18 mouse cellular contexts compared by ENCODE assay signal in the genomic region with DNA sequence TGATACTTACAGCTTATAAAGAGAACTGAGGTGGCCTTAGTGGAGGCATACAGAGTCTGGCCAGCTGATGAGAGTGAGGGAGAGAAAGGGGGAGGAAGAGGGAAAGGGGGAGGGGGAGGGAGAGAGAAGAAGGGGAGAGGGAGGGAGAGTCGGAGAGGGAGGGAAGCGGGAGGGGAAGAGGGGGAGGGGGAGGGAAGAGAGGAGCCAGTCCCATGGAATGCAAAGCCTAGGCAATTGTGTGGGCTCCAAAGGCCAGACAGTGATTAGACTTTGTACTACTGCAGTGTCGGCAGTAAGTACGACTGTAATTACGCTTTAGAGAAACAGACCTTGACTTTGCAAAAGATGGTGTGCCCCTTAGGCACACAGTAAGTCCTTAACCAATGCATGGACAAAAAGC. TPM values are rescaled to one million over a fixed set of nuclear protein-coding genes. Genes with fewer than 3 reads are reported as not detected.
DNase-seq lines count a peak whose midpoint lies in the region; ATAC-seq and TF ChIP-seq lines count a peak whose summit lies in the region.
"Had no signal": no experiment of that assay in that cellular context is flagged by ENCODE, and none has a peak within 500 bp of the region (broad histone marks: within the 10 kb centered on the region; RNA-seq: fewer than 3 reads in every experiment).

No protein-coding gene starts in this region.

- DNase-seq in layer of hippocampus, adult 2 months (ENCODE audit: low spot score in 2 of 2) = no peak
- DNase-seq in layer of hippocampus, postnatal 36 days = no peak
- DNase-seq in left cerebral cortex, postnatal 14 days (ENCODE audit: low spot score in 2 of 2) = no peak
- no peak for DNase-seq in spleen, postnatal 10 days (ENCODE audit: low spot score in 2 of 2)
- DNase-seq in urinary bladder, postnatal 10 days (ENCODE audit: low spot score) = no peak
- DNase-seq: cerebellum, postnatal 14 days; thymus, postnatal 36 days had no signal

- no peak for ATAC-seq in hindbrain, embryonic 15.5 days (ENCODE audit: low FRiP score, low read depth)
- ATAC-seq in kidney, embryonic 15.5 days (replicated peaks; ENCODE audit: low FRiP score) = no peak
- no peak for ATAC-seq in midbrain, embryonic 16.5 days
- ATAC-seq: activated CD4-positive, CD25-positive, alpha-beta regulatory T cell, adult 4 months; lung, postnatal 0 days had no signal

- peak overlapping the region; percentile 68; the same call in 1 of the 2 replicates for H3K27ac ChIP-seq in layer of hippocampus, adult 2 months
- H3K27ac ChIP-seq in hindbrain, embryonic 15.5 days (replicated peaks) = no peak overlapping the region
- H3K27ac ChIP-seq in kidney, embryonic 15.5 days = peak overlapping the region; percentile 13; the same call in 1 of the 2 replicates
- no peak overlapping the region for H3K27ac ChIP-seq in midbrain, embryonic 16.5 days (ENCODE audit: low read length)
- H3K27ac ChIP-seq: embryonic facial prominence, embryonic 12.5 days; limb, embryonic 10.5 days had no signal

- no peak overlapping the region for H3K9ac ChIP-seq in hindbrain, embryonic 15.5 days
- H3K9ac ChIP-seq in kidney, embryonic 15.5 days = no peak overlapping the region
- H3K9ac ChIP-seq in midbrain, embryonic 16.5 days (ENCODE audit: low read depth, low read length) = no peak overlapping the region
- H3K9ac ChIP-seq: embryonic facial prominence, embryonic 12.5 days; stomach, embryonic 15.5 days had no signal

- TF ChIP-seq CTCF in layer of hippocampus, adult 2 months (conservative IDR thresholded peaks at IDR 0.05) = no peak

- H3K4me1 ChIP-seq in hindbrain, embryonic 15.5 days (replicated peaks) = peaks cover 68% of the 10 kb centered on the region
- peaks cover 68% of the 10 kb centered on the region for H3K4me1 ChIP-seq in kidney, embryonic 15.5 days
- peaks cover 62% of the 10 kb centered on the region for H3K4me1 ChIP-seq in midbrain, embryonic 16.5 days (ENCODE audit: control insufficient read depth, insufficient read depth, low read length)

- 0 out of 2 replicates have a peak overlapping the region, but pooled peaks have one; percentile 6 for H3K4me3 ChIP-seq in layer of hippocampus, adult 2 months
- H3K4me3 ChIP-seq in hindbrain, embryonic 15.5 days = no peak overlapping the region
- no peak overlapping the region for H3K4me3 ChIP-seq in kidney, embryonic 15.5 days (replicated peaks)
- no peak overlapping the region for H3K4me3 ChIP-seq in midbrain, embryonic 16.5 days (ENCODE audit: low read depth, low read length)
- H3K4me3 ChIP-seq: embryonic facial prominence, embryonic 12.5 days; limb, embryonic 10.5 days; stomach, embryonic 15.5 days had no signal

- WGBS in hindbrain, embryonic 15.5 days = 37% methylated on average over 5 of the region's 5 CpGs
- 54% methylated on average over 5 of the region's 5 CpGs for WGBS in kidney, embryonic 15.5 days
- 55% methylated on average over 5 of the region's 5 CpGs for WGBS in midbrain, embryonic 16.5 days

- no peaks in the 10 kb centered on the region for H3K27me3 ChIP-seq in hindbrain, embryonic 15.5 days
- H3K27me3 ChIP-seq in kidney, embryonic 15.5 days = no peaks in the 10 kb centered on the region
- no peaks in the 10 kb centered on the region for H3K27me3 ChIP-seq in midbrain, embryonic 16.5 days (ENCODE audit: control insufficient read depth, insufficient read depth, low read depth, low read length)
- H3K27me3 ChIP-seq: embryonic facial prominence, embryonic 12.5 days; stomach, embryonic 15.5 days had no signal

- intact Hi-C loops in left cerebral cortex, postnatal 14 days (cut with DNase I) = loop anchor here (5.0 kb wide), 1 partner anchor 41 kb away; no protein-coding TSS in a partner anchor

- no peaks in the 10 kb centered on the region for H3K9me3 ChIP-seq in hindbrain, embryonic 15.5 days
- no peaks in the 10 kb centered on the region for H3K9me3 ChIP-seq in kidney, embryonic 15.5 days (replicated peaks)
- no peaks in the 10 kb centered on the region for H3K9me3 ChIP-seq in midbrain, embryonic 16.5 days (replicated peaks; ENCODE audit: control insufficient read depth, low read length, poor library complexity, severe bottlenecking)
- H3K9me3 ChIP-seq: embryonic facial prominence, embryonic 12.5 days; limb, embryonic 10.5 days; stomach, embryonic 15.5 days had no signal

- H3K36me3 ChIP-seq in hindbrain, embryonic 15.5 days = no peaks in the 10 kb centered on the region
- H3K36me3 ChIP-seq in kidney, embryonic 15.5 days = no peaks in the 10 kb centered on the region
- peaks cover 3% of the 10 kb centered on the region; the same call in 1 of the 2 replicates for H3K36me3 ChIP-seq in midbrain, embryonic 16.5 days (ENCODE audit: control insufficient read depth, insufficient read depth, low read length)
- H3K36me3 ChIP-seq: stomach, embryonic 15.5 days had no signal

- 0 out of 2 replicates have a peak overlapping the region, but pooled peaks have one; percentile 93 for H3K4me2 ChIP-seq in hindbrain, embryonic 15.5 days
- no peak overlapping the region for H3K4me2 ChIP-seq in kidney, embryonic 15.5 days
- peak overlapping the region; percentile 22; the same call in 1 of the 2 replicates for H3K4me2 ChIP-seq in midbrain, embryonic 16.5 days (ENCODE audit: low read length)
- H3K4me2 ChIP-seq: embryonic facial prominence, embryonic 12.5 days; stomach, embryonic 15.5 days had no signal

RNA-seq across cellular contexts. Expression of a gene that starts 3.9 kb away (rescaled TPM):
- 10 to 100 TPM; 90.0 to 99.3 TPM for total RNA-seq in layer of hippocampus, adult 2 months (2021)
- total RNA-seq in layer of hippocampus, postnatal 36 days (2021) = 100 to 1,000 TPM in 1 of 2 experiments, 10 to 100 TPM in 1; 96.7 to 105 TPM
- 13.8 and 14.9 TPM in 2 replicates for polyA plus RNA-seq in hindbrain, embryonic 15.5 days (2015; fragmentation: Nextera tagmentation; extraction: Ambion mirVana)
- polyA plus RNA-seq in kidney, embryonic 15.5 days (2015; fragmentation: Nextera tagmentation; extraction: Ambion mirVana) = 3.9 and 4.2 TPM in 2 replicates
- 16.7 and 17.1 TPM in 2 replicates for polyA plus RNA-seq in midbrain, embryonic 16.5 days (2015; fragmentation: Nextera tagmentation; extraction: Ambion mirVana)
- 100 to 1,000 TPM; 113 to 116 TPM for total RNA-seq in left cerebral cortex, postnatal 14 days (2021)

RNA-seq across cellular contexts. Expression of a gene that starts 11.7 kb away (rescaled TPM):
- total RNA-seq in layer of hippocampus, adult 2 months (2021) = 1 to 10 TPM; 5.4 to 6.8 TPM
- total RNA-seq in layer of hippocampus, postnatal 36 days (2021) = 1 to 10 TPM; 5.1 to 5.2 TPM
- polyA plus RNA-seq in hindbrain, embryonic 15.5 days (2015; fragmentation: Nextera tagmentation; extraction: Ambion mirVana) = 0.47 and 0.88 TPM in 2 replicates
- 0.32 TPM in 2 replicates for polyA plus RNA-seq in kidney, embryonic 15.5 days (2015; fragmentation: Nextera tagmentation; extraction: Ambion mirVana)
- 0.46 and 0.92 TPM in 2 replicates for polyA plus RNA-seq in midbrain, embryonic 16.5 days (2015; fragmentation: Nextera tagmentation; extraction: Ambion mirVana)
- total RNA-seq in left cerebral cortex, postnatal 14 days (2021) = under 1 TPM in 1 of 2 experiments, not detected in 1; 0.32 TPM
- total RNA-seq: gastrocnemius, postnatal 4 days had no signal
- polyA plus RNA-seq: forebrain, embryonic 11.5 days; heart, embryonic 16.5 days had no signal

RNA-seq across cellular contexts. Expression of a gene that starts 32.9 kb away (rescaled TPM):
- total RNA-seq in layer of hippocampus, adult 2 months (2021) = 10 to 100 TPM; 48.1 to 55.6 TPM
- total RNA-seq in layer of hippocampus, postnatal 36 days (2021) = 10 to 100 TPM; 50.0 to 50.5 TPM
- 190 and 194 TPM in 2 replicates for polyA plus RNA-seq in hindbrain, embryonic 15.5 days (2015; fragmentation: Nextera tagmentation; extraction: Ambion mirVana)
- 292 and 299 TPM in 2 replicates for polyA plus RNA-seq in kidney, embryonic 15.5 days (2015; fragmentation: Nextera tagmentation; extraction: Ambion mirVana)
- polyA plus RNA-seq in midbrain, embryonic 16.5 days (2015; fragmentation: Nextera tagmentation; extraction: Ambion mirVana) = 179 and 186 TPM in 2 replicates
- total RNA-seq in left cerebral cortex, postnatal 14 days (2021) = 10 to 100 TPM; 69.1 to 70.0 TPM

Comparison
In these comparisons a context has a peak if more than half of its experiments do, and no peak if none do; other contexts are left out.
1. H3K27ac ChIP-seq: peak in layer of hippocampus, adult 2 months (single experiment) and kidney, embryonic 15.5 days (single experiment); none in hindbrain, embryonic 15.5 days (single experiment) and midbrain, embryonic 16.5 days (single experiment).
2. RNA of a gene that starts 11.7 kb away (total RNA-seq): 5.4 to 6.8 TPM in layer of hippocampus, adult 2 months and 5.1 to 5.2 TPM in layer of hippocampus, postnatal 36 days; 0.32 TPM in left cerebral cortex, postnatal 14 days; every median in the first group is over 4 times any median in the second.